Mouse (Mus musculus) brain, embryonic 18.5 days (tissue): Measurements from ENCODE around the gene Gm20683.

Experiments
- DNase-seq: peaks from one replicate; pipeline ENCODE4 v3.0.0-alpha.2; 2012; ENCODE audit warnings: low read depth, low spot score

Gm20683 gene

DNA sequence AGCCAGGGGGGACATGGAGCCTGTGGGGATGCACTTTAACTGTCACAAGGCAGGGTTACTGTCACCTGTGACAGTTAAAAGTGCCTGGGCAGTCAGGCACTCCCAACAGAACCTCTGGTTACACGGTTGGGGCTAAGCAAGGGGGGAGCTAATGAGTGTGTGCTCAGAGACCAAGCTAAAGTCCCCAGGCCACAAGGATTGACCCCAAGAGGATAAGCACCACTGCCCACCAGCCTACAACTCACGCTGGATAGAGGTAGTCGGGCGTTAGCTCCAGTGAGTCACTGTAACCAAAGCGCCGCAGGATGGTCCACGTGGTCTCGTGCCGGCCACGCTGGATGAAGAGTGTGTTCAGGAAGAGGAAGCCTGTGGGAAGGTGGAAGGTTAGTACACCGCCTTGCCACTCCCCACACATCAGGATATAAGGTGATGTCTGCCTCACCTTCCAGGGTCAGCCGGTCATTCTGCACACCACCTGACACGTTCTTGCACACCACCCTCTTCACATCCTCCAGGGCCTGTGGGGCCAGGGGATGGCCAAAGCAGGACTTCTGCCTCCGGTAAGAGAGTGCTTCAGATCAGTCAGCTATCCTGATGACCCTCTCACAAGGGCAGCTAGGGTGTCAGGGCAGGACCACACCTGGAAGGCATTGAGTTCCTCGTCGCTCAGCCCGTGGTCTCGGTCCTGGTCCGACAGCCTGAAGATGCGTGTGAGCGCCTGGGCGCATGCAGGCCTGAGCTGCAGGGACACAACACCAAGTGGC, at the start of gene Gm20683:
Gm20683 (minus strand) TSS at position 647 of the 764 bp plus-strand sequence.
- DNase-seq: no peak

DNA sequence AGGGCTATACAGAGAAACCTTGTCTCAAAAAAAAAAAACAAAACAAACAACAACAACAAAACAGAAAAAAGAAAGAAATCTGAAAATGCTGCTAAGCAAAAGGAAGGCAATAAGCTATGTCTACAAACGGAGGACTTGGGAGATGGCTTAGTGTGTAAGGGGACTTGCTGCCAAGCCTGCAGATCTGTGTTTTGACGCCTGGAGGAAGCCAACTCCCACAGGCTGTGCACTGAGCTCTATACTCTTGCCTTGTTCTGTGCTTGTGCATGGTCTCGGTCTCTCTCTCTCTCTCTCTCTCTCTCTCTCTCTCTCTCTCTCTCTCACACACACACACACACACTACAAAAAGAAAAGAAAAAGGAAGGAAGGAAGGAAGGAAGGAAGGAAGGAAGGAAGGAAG, 47.3 kb upstream of the Gm20683 start:
- DNase-seq: no peak

DNA sequence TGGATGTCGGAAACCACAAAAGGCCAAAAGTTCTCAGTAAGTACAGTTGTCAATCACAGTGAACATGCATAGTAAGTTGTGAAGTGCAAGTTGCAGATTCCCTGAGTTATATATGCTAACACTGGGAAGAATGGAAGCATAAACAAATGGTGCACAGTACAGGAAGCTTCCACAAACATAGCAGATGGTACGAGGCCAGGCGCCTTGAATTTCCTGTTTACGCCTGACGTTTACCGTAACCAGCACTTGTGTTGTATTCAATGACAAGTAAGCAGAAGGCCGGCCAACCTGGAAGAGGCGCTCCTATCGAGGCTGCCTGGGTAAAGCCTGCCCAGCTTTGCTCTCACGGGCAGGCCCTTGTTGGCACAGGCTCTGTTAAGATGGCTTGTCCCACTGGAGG, 45.9 kb upstream of the Gm20683 start:
- no peak for DNase-seq

DNA sequence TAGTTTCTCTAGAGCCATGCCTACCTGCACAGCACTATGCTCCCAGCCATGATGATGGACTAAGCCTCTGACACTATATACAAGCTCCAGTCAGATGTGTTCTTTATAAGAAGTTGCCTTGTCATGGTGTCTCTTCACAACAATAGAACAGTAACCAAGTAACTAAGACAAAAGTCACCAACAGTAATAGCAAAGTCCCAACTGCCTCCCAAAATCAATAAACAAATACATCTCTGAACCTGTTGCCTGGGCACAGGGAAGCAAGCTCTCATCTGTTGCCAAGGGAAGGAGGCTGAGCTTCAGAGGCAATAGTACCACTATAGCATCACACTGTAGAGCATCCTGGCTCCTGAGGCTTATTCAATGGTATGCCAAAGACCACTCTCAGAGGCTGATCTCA, 45.2 kb upstream of the Gm20683 start:
- no peak for DNase-seq

DNA sequence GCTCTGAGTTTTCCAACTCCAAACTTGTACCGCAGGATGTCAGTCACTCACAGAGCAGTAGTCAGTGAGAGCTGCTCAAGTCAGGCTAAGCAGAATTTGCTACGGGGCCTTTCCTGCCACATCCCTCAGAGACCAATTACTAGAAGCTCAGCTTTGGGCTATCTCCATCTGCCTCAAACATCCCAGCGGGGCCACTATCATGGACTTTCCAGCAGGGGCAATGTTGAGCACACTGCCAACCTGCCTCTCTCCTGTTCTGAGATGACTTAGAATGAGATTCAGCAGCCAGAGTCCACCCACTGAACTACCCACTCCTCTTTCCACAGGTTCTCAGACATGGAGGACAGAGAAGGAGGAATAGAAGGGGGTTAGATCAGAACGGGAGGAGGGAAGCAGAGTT, 44.1 kb upstream of the Gm20683 start:
- DNase-seq: no peak

DNA sequence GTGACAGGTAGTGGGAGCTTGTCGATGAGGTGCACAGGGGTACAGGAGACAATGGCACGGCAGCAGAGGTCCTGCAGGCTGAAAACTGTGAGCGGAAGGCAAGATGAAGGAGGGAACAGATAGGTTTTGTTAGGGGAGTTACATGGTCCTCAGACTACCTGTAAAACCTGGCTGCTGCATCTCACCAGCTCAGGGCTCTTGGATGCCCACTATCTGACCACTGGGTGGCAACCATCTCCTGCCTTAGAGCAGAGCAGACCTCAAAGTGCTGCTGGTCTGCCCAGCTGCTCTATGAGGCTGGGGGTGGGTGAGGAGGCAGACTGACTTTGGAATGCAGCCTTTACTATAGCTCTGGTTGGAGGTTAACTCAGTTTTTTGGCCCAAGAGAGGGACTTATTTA, 42.3 kb upstream of the Gm20683 start:
- no peak for DNase-seq

DNA sequence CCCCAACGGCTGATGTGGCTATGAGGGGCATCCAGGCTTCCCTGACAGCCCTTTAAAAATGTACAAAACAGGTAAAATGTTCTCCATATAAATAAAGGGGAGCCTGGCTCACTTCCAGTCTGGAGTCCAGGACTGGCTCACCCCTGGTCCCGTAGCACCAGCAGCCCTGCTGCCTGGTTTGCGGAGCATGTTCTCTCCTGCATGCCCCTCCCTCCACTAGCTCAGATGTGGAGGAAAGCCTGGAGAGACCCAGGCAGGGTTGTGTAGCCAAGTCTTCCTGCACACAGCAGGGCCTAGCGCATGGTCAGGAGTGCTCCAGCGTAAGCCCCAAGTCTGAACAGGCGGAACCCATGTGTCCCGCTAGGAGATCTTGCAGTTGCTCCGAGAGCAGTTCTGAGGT, 41.7 kb upstream of the Gm20683 start:
- no peak for DNase-seq

DNA sequence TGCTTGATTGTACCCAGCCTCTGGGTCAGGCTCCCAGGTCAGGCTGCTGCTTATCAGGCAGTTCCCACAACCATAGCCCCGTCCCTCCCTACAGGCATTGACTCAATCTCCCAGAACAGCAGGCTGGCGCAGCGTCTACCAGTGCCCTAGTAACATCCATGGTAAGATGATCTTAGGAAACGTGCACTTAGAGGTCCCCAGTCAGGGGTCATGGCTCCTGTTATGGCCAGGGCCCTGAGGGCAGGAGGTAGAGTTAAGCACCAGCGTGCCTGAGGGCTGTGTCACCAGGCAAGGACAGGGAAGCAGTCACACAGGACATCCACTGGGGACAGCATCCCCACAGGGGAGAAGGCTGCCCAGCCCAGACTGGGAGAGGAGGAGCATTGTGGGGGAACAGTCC, 40.7 kb upstream of the Gm20683 start:
- no peak for DNase-seq

DNA sequence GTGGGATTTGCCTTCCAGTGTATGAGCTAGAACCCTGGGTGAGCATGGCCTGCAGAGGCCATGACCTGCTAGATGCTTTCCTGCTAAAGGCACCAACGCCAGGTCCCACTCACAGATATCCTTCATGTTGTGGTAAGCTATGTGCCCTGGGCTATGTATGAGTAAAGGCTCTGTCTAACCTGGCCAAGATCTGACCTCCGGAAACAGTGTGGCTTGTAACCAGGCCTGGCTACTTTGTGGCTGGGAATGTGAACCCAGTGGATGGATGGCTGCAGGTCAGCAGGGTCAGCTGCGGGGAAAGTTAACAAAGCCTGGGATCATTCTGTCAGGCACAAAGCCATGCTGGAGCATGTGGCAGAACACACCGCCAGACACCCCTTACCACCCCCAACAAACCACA, 40.1 kb upstream of the Gm20683 start:
- DNase-seq: no peak

DNA sequence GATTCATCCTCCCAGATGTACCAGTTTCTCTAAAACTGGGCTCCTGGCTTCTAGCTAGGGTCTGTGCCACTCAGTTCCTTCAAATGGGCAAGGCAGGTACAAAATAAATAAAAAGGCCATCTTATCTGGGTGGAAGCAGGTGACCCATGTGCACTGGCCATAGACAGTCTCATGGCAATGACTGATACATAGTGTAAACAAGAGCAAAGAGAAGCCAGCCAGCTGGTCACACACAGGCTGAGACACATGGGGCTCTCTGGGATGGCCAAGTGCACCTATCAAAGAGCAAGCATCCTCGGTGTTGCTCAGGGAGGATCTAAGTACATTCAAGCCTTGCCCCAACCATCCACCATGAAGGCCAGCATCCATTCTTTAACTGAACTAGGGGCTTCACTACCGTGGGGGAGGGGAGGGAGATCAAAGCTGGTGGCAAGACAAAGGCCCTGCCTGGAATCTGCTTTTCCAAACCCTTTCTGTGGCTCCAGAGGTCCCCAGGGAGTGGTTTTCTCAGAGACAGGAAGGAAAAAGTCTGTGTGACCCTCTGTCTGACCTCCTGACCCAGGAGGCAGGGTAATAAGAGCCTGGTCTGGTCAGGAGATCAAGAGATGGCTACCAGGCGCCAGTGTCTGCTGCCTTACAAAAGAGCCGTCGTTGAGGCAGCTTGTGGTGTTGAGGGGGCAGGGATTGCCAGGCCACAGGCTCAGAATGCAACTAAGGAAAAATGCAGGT, 39.5 kb upstream of the Gm20683 start:
- DNase-seq: no peak

DNA sequence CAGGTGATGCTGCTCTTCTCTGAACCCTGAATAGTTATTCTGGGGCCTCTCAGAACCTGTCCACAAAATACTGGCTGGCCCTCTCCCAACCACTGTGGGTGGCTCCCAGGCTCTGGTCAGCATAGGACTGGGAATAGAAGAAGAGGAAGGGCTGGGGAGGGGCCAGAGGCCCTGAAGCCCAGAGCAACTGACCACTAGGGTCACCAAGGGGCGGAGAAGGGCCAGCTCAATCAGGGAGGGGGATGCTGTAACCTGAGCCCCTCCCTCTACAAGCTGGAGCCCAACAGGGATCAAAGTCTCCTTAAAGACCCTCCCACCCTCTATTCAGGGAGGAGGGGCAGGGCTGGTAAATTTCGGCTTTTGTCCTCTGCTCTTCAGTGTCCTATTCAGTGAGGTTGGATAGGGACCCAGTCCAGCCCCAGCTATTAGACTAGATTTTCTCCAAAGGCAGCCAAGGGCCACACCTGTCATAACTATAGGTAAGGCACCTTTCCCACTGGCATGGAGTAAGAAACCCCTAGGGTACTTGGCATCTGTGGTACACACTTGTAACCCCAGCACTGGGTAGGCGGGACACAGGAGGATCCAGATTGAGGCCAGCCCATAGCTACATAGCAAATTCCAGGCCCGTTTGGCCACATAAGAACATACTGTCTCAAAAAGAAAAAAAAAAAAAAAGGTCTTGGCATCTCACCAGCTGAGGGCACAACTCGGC, 38.8 kb upstream of the Gm20683 start, which contains the start of gene Wfikkn1:
Wfikkn1 (minus strand) TSS at position 663 of the 715 bp plus-strand sequence.
- no peak for DNase-seq

DNA sequence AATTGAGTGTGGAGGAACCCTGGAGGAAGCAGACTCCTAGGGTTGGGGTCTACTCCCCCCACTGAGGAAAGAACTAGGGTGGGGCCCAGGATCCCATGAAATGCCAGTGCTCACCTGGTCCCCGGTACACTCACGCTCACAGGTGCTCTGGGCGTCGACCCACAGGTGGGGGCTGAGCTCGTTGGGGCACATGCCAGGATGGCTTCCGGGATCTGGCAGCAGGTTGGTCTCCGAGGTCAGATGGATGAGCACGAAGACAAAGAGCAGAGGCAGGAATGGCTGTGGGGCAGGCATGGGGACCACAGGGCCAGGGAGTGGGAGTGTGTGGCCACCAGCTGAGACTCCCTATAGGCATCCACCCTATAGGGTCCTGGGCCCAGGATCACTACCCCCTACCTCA, 38.2 kb upstream of the Gm20683 start:
- DNase-seq: no peak

DNA sequence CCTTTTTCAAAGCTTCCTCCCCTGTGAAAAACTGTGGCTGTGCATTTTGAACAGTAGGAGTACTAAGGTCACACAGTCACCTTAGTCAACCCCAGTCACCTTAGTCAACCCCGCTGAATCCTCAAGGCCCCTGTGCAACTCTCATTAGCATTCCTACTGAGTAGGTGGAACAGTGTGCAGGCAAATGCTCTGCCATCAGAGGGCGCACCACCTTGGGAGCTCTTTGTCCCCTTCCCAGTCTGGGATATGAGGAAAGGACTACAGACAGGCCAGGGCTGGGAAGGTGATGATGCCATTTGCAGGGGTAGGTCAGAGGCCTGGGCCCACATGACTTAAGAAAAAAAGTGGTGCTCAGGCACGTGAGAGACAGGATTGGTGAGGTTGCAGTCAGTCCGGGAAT, 37.7 kb upstream of the Gm20683 start:
- DNase-seq: no peak

DNA sequence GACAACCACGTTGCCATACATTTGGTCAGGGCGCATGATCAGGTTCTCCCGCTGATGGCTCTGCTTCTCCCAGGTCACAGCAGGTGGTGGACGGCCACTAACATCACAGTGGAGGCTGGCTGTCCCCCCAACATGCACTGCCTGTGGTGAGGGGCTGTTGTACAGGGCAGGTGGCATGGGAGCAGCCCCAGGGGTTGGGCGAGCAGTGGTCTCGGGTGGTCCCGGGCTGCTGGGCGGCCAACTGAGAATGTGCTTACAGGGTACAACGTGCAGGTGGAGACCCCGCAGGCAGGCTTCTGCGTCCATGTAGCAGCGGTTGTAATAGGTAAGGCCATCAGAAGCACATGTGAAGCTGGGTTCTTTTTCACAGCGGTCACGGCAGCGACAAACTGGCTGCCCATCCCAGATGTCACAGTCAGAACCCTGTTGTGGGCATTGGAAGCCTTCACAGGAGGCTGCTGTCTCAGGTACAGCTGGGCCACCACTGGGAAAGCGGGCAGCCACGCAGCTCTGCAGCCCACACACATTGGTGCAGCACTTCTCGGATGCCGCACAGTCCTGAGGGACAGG, 37.1 kb upstream of the Gm20683 start:
- no peak for DNase-seq

DNA sequence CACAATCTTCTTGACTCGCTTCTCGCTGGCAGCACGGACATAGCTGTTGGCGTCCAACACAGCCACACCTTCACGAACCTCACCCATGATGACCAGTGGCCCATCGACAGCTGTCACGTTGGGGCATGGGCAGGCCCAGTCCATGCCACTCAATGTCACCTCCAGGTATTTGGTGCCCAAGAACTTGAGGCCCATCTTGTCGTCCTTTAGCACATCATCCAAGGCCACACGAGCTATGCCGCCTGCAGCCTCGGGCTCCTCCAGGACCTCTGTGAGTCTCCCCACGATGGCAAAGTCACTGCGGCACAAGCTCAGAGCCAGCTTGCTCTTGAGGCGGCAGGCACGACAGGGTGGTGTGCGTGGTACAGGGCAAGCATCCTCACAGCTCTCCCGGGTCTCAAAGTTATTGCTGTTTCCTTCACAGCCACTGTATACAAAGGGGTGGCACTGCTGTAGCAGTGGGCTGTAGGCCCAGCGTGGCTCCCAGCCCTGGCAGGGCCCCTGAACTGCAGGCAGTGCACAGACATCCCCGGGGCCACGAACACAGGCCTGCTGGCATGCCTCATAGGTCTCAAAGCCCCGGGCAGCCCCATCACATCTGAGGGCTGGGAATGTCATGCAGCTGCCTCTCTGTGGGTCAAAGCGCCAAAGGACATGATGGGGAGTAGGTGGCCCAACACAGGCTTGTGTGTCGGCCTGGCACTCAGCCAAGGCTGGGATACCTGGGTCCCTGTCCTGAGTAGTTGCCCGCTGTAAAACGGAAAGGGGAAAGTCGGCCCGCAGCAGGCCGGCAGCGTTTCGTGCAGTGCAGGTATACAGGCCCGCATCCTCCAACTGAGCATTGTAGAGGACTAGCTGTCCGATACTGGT, 36.4 kb upstream of the Gm20683 start:
- no peak for DNase-seq

DNA sequence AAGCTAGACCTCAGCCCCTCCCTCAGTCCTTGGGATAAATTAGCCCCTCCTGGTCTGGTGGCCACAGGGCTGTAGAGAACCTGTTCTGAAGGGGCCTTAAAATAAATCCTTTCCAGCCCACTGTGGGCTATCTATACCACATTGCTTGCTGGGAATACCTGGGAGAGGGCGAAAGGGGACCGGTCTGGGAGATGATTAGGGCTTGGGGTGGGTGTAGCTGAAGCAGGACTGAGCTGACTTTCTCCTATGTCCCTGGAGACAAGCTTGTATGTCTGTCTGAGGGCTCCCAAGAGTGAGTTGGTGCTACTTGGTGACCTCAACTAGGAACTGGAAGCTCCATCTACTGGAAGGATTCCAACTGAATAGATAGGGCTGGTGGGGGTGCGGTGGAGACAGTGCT, 35.5 kb upstream of the Gm20683 start:
- no peak for DNase-seq

DNA sequence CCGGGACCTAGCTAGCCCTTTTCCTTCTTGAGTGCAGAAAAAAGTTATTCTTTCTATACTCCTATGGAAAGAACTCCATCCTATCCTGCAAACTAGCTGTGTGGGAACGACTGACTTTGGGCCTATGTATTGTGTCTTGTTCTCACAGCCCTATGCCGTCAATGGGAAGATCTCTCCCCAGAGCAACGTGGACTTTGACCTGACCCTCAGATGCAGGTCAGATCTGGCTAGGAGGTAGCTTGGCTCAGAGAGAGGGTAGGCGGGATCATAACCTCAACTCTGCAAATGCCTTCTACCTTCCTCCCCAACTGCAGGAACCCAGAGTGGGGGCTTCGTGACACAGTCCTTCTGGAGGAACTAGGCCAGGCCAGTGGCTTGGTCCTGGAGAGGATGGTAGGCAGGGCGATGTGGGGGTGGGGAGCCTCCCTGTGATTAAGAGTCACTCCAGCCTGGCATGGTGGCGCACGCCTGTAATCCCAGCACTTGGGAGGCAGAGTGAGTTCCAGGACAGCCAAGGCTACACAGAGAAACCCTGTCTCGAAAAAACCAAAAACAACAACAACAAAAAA, 34.9 kb upstream of the Gm20683 start:
- DNase-seq: no peak

DNA sequence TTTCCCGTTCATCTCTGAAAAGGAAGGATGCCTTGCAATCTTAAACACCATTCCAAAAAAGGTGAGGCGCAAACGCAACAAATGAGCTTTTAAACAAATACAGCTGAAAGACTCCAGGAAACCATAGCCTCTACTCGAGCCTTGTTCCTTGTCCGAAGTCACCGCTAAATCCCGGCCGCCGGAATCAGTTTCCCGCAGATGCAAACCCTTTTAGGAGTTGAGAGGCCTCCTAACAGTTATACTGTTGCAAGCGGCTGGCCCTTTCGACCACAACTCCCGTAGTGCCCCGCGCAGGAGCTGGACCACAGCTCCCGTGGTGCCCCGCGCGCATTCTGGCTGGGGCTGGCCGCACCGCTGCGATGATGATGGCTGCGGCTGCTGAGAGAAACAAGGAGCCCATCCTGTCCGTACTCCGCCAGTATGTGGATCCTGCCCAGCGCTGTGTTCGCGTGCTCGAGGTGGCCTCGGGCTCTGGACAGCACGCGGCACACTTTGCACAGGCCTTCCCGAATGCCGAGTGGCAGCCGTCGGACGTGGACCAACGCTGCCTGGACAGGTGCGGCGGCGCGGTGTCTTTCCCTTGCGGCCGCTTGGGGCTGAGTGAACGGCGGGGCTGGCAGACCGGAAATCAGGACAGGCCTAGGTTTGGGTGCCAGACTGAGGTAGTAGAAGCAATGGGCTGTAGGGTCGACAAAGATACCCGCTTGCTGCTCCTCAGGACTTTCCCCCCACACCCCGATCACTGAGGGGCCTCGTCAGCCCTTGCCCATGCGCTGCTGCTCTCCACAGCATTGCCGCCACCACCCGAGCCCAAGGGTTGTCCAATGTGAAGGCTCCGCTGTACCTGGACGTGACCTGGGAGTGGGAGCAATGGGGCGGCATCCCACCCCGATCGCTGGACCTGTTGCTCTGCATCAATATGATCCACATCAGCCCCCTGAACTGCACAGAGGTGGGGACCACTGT, 33.9 kb upstream of the Gm20683 start:
- DNase-seq: peak; percentile 77

DNA sequence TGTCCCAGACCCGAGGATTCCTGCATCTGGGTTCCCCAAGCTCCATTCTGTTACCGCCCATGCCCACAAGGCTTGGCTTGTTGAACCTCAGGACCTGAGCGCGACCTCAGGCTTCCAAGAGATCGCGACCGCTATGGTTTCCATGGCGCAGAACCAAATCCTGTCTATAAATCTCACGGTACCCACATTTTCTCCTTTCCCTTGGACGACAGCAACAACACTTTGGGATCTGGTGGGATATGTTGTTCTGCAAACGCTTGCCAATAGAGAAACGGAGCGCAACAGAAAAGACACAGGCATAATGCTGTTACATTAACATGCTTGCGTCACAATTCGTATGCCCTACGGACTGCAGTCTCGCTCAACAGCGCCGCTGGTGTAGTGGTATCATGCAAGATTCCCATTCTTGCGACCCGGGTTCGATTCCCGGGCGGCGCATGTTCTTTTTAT, 33.2 kb upstream of the Gm20683 start, which contains the start of gene Mettl26:
Mettl26 (plus strand) TSS at position 354 of the 450 bp plus-strand sequence.
- DNase-seq: peak; percentile 87
